8 mouse cellular contexts compared by ENCODE assay signal in genomic region chr1:63115096-63115495, GRCm38 (mm10). TPM values are rescaled to one million over a fixed set of nuclear protein-coding genes. Genes with fewer than 3 reads are reported as not detected.
DNase-seq lines count a peak whose midpoint lies in the region; ATAC-seq and TF ChIP-seq lines count a peak whose summit lies in the region.

No protein-coding gene starts in this region.

- TF ChIP-seq POLR2A in liver, adult 2 months (IDR thresholded peaks at IDR 0.05; ENCODE audit: extremely low read depth, insufficient read depth, low read length) = no peak

- H3K9ac ChIP-seq in liver, adult 2 months (ENCODE audit: low read depth, low read length) = no peak overlapping the region
- H3K9ac ChIP-seq in embryonic facial prominence, embryonic 11.5 days (replicated peaks; ENCODE audit: low read length) = no peak overlapping the region; the same call in 1 of the 2 replicates
- peak overlapping the region; percentile 99 for H3K9ac ChIP-seq in intestine, embryonic 16.5 days (ENCODE audit: low read depth, low read length)
- peak overlapping the region; percentile 99; the same call in 1 of the 2 replicates for H3K9ac ChIP-seq in neural tube, embryonic 14.5 days (replicated peaks; ENCODE audit: low read depth, low read length)

- no peaks in the 10 kb centered on the region for H3K9me3 ChIP-seq in embryonic facial prominence, embryonic 11.5 days (replicated peaks; ENCODE audit: control insufficient read depth, low read length)
- no peaks in the 10 kb centered on the region for H3K9me3 ChIP-seq in intestine, embryonic 16.5 days (ENCODE audit: control insufficient read depth, low read length)
- H3K9me3 ChIP-seq in neural tube, embryonic 14.5 days (ENCODE audit: control insufficient read depth, low read length) = no peaks in the 10 kb centered on the region

- 2% methylated on average over 4 of the region's 4 CpGs for WGBS in liver, adult 2 months
- 36% methylated on average over 4 of the region's 4 CpGs for WGBS in embryonic facial prominence, embryonic 11.5 days
- WGBS in intestine, embryonic 16.5 days = 9% methylated on average over 4 of the region's 4 CpGs
- 22% methylated on average over 4 of the region's 4 CpGs for WGBS in neural tube, embryonic 14.5 days

- H3K36me3 ChIP-seq in liver, adult 2 months (ENCODE audit: control insufficient read depth, insufficient read depth, low read length) = peaks cover 18% of the 10 kb centered on the region
- no peaks in the 10 kb centered on the region for H3K36me3 ChIP-seq in embryonic facial prominence, embryonic 11.5 days (replicated peaks; ENCODE audit: control insufficient read depth, insufficient read depth, low read depth, low read length)
- H3K36me3 ChIP-seq in intestine, embryonic 16.5 days (ENCODE audit: control insufficient read depth, insufficient read depth, low read length) = peaks cover 7% of the 10 kb centered on the region; the same call in 1 of the 2 replicates
- H3K36me3 ChIP-seq in neural tube, embryonic 14.5 days (ENCODE audit: control insufficient read depth, insufficient read depth, low read length) = peaks cover 4% of the 10 kb centered on the region; the same call in 1 of the 2 replicates

- no peak for TF ChIP-seq CTCF in liver, adult 2 months (IDR thresholded peaks at IDR 0.05; ENCODE audit: low read depth, low read length)

- no peaks in the 10 kb centered on the region for H3K27me3 ChIP-seq in liver, adult 2 months (ENCODE audit: control insufficient read depth, insufficient read depth, low read length)
- H3K27me3 ChIP-seq in embryonic facial prominence, embryonic 11.5 days (ENCODE audit: control insufficient read depth, insufficient read depth, low read length) = no peaks in the 10 kb centered on the region
- H3K27me3 ChIP-seq in intestine, embryonic 16.5 days (replicated peaks; ENCODE audit: control insufficient read depth, insufficient read depth, low read length) = no peaks in the 10 kb centered on the region
- no peaks in the 10 kb centered on the region for H3K27me3 ChIP-seq in neural tube, embryonic 14.5 days (ENCODE audit: control insufficient read depth, insufficient read depth, low read length)

- H3K4me2 ChIP-seq in embryonic facial prominence, embryonic 11.5 days (ENCODE audit: low read depth, low read length) = peak overlapping the region; percentile 62
- H3K4me2 ChIP-seq in intestine, embryonic 16.5 days (ENCODE audit: low read depth, low read length) = peak overlapping the region; percentile 69
- H3K4me2 ChIP-seq in neural tube, embryonic 14.5 days (ENCODE audit: low read depth, low read length) = peak overlapping the region; percentile 94

- ATAC-seq in embryonic facial prominence, embryonic 11.5 days (replicated peaks; ENCODE audit: insufficient number of reproducible peaks, low FRiP score, low TSS enrichment, low read depth) = no peak
- no peak for ATAC-seq in intestine, embryonic 16.5 days
- no peak for ATAC-seq in neural tube, embryonic 14.5 days (ENCODE audit: low read depth)

- peaks cover 25% of the 10 kb centered on the region; the same call in 1 of the 2 replicates for H3K79me2 ChIP-seq in liver, adult 2 months (ENCODE audit: control insufficient read depth, insufficient read depth, low read length)

- peak overlapping the region; percentile 90; the same call in 1 of the 2 replicates for H3K4me3 ChIP-seq in liver, adult 2 months (ENCODE audit: insufficient read depth, low read depth, low read length)
- H3K4me3 ChIP-seq in embryonic facial prominence, embryonic 11.5 days (ENCODE audit: low read depth, low read length) = peak overlapping the region; percentile 96
- H3K4me3 ChIP-seq in intestine, embryonic 16.5 days (ENCODE audit: low read length) = peak overlapping the region; percentile 87
- H3K4me3 ChIP-seq in neural tube, embryonic 14.5 days (ENCODE audit: low read depth, low read length) = peak overlapping the region; percentile 92

- H3K4me1 ChIP-seq in liver, adult 2 months (ENCODE audit: control insufficient read depth, insufficient read depth, low read length) = peaks cover 5% of the 10 kb centered on the region
- no peaks in the 10 kb centered on the region; the same call in 1 of the 2 replicates for H3K4me1 ChIP-seq in embryonic facial prominence, embryonic 11.5 days (ENCODE audit: control insufficient read depth, insufficient read depth, low read length)
- H3K4me1 ChIP-seq in intestine, embryonic 16.5 days (ENCODE audit: control insufficient read depth, insufficient read depth, low read length) = peaks cover 18% of the 10 kb centered on the region
- peaks cover 27% of the 10 kb centered on the region for H3K4me1 ChIP-seq in neural tube, embryonic 14.5 days (ENCODE audit: control insufficient read depth, insufficient read depth, low read length)

- H3K27ac ChIP-seq in liver, adult 2 months (replicated peaks; ENCODE audit: insufficient read depth, low read depth, low read length) = no peak overlapping the region
- H3K27ac ChIP-seq in embryonic facial prominence, embryonic 11.5 days (replicated peaks; ENCODE audit: low read depth, low read length) = peak overlapping the region; percentile 100; the same call in 1 of the 2 replicates
- peak overlapping the region; percentile 99 for H3K27ac ChIP-seq in intestine, embryonic 16.5 days (ENCODE audit: low read length)
- H3K27ac ChIP-seq in neural tube, embryonic 14.5 days (ENCODE audit: low read depth, low read length) = peak overlapping the region; percentile 97; the same call in 1 of the 2 replicates

- DNase-seq in liver, adult 2 months (ENCODE audit: extremely low read depth, low read depth, low spot score) = peak; percentile 56
- no peak for DNase-seq in liver
- DNase-seq in embryonic facial prominence, embryonic 11.5 days (ENCODE audit: low spot score) = no peak
- DNase-seq in ovary, postnatal 14 days (ENCODE audit: low spot score) = no peak
- no peak for DNase-seq in urinary bladder, postnatal 4 days (ENCODE audit: low spot score in 2 of 2)
- no peak for DNase-seq in kidney, adult 11 months

RNA-seq across cellular contexts. Expression of gene Ino80d, which starts 0.6 kb away (rescaled TPM):
- 5.3 and 6.3 TPM in 2 replicates for total RNA-seq in liver, adult 2 months (2014; rRNA removed)
- polyA plus RNA-seq in liver, adult 2 months (2012; rRNA removed) = 3.6 and 5.2 TPM in 2 replicates
- polyA plus RNA-seq in embryonic facial prominence, embryonic 11.5 days (2014; fragmentation: Nextera tagmentation; extraction: Ambion mirVana) = 7.9 and 8.9 TPM in 2 replicates
- 7.6 and 8.7 TPM in 2 replicates for polyA plus RNA-seq in intestine, embryonic 16.5 days (2015; fragmentation: Nextera tagmentation; extraction: Ambion mirVana)
- 10.9 and 13.7 TPM in 2 replicates for polyA plus RNA-seq in neural tube, embryonic 14.5 days (2014; fragmentation: Nextera tagmentation; extraction: Ambion mirVana)

Comparison
In these comparisons a context has a peak if more than half of its experiments do, and no peak if none do; other contexts are left out.
1. H3K9ac ChIP-seq: peak in intestine, embryonic 16.5 days (single experiment) and neural tube, embryonic 14.5 days (single experiment); none in liver, adult 2 months (single experiment) and embryonic facial prominence, embryonic 11.5 days (single experiment).
2. Peak in every context shown above with its lines, with median percentiles within 50 percentile points of each other: H3K4me3 ChIP-seq and H3K4me2 ChIP-seq.